Mouse (Mus musculus) liver, postnatal 0 days (tissue): Measurements from ENCODE around the gene Tgif2. TPM values are rescaled to one million over a fixed set of nuclear protein-coding genes. Genes with fewer than 3 reads are reported as not detected.
"Not testable (repeated sequence)": the region's sequence is repeated elsewhere in the genome, so short reads cannot be mapped to it uniquely, and the experiment has no call there.

Source experiments
- ATAC-seq: fragments of 200-750 bp; cut with Nextera tagmentation; 2 replicates; pipeline ENCODE4 v1.8.0; 2017; ENCODE audit warnings: mild to moderate bottlenecking, moderate library complexity
- DNase-seq: peaks from one replicate; pipeline ENCODE4 v3.0.0-alpha.2; 2016
- H3K27ac ChIP-seq: fragments of 300-500 bp; sonication (generic); 2 replicates; pipeline ENCODE4 v1.5.1; 2014; ENCODE audit warnings: antibody characterized with exemption, moderate library complexity, mild to moderate bottlenecking, low read depth
- H3K27me3 ChIP-seq: fragments of 300-500 bp; sonication (generic); 2 replicates; pipeline ENCODE4 v1.6.1; 2014; ENCODE audit warnings: low read length, control low read depth, mixed read lengths; ENCODE audit not compliant: insufficient read depth
- H3K36me3 ChIP-seq: fragments of 300-500 bp; sonication (generic); replicated peaks from 2 replicates; pipeline ENCODE4 v1.6.1; 2014; ENCODE audit warnings: mild to moderate bottlenecking, control low read depth, low read length, moderate library complexity, mixed read lengths; ENCODE audit not compliant: insufficient read depth
- H3K4me1 ChIP-seq: fragments of 300-500 bp; sonication (generic); 2 replicates; pipeline ENCODE4 v1.6.1; 2014; ENCODE audit warnings: antibody characterized with exemption, mild to moderate bottlenecking, control low read depth; ENCODE audit not compliant: insufficient read depth
- H3K4me2 ChIP-seq: fragments of 300-500 bp; sonication (generic); 2 replicates; pipeline ENCODE4 v1.6.1; 2014; ENCODE audit warnings: low read depth, mild to moderate bottlenecking, low read length, moderate library complexity, mixed read lengths
- H3K4me3 ChIP-seq: fragments of 300-500 bp; sonication (generic); 2 replicates; pipeline ENCODE4 v1.5.1; 2014; ENCODE audit warnings: low read depth, low read length
- H3K9ac ChIP-seq: fragments of 300-500 bp; sonication (generic); replicated peaks from 2 replicates; pipeline ENCODE4 v1.6.1; 2014; ENCODE audit warnings: mild to moderate bottlenecking, moderate library complexity
- H3K9me3 ChIP-seq: fragments of 300-500 bp; sonication (generic); 2 replicates; pipeline ENCODE4 v1.6.1; 2016; ENCODE audit warnings: mild to moderate bottlenecking, control low read depth, low read length, mixed read lengths
- CTCF ChIP-seq: sonication (generic); IDR thresholded peaks from 2 replicates; pipeline ENCODE4 v1.5.1; 2016; ENCODE audit warnings: antibody characterized with exemption, low read depth
- EP300 ChIP-seq: IDR thresholded peaks from 2 replicates; pipeline ENCODE4 v1.6.1; 2016; ENCODE audit warnings: antibody characterized with exemption, low read depth, mild to moderate bottlenecking
- WGBS: fragments of 180-500 bp; shearing (Covaris S2); extraction: QIAGEN DNeasy Blood & Tissue Kit; methylation state at CpG from one replicate; pipeline ENCODE4 v1.1.7; 2014; ENCODE audit not compliant: insufficient replicate concordance; 5-methylcytosine and 5-hydroxymethylcytosine counted together
- polyA plus RNA-seq: library from polyadenylated mRNA; unstranded; fragments of >200 nt; fragmentation: Nextera tagmentation; extraction: Ambion mirVana; gene quantifications from 2 replicates; pipeline ENCODE4 v1.2.1, GENCODE M21; 2015

Tgif2 gene
- polyA plus RNA-seq, 1 experiment from 2014 or later: 4.9 TPM

GRCm38 (mm10) chr2:156899184-156899583, 59.4 kb downstream of the Tgif2 start:
- Histone ChIP-seq H3K9ac (no peak overlapping the region), H3K9me3 (no peaks in the 10 kb centered on the region), H3K27ac (no peak overlapping the region), H3K27me3 (no peaks in the 10 kb centered on the region), H3K4me1 (peaks cover 8% of the 10 kb centered on the region), H3K4me2 (no peak overlapping the region), H3K36me3 (no peaks in the 10 kb centered on the region), H3K4me3 (no peak overlapping the region)
- ATAC-seq: no peak
- WGBS: 68% methylated on average over 4 of the region's 4 CpGs
- TF ChIP-seq CTCF (no peak), EP300 (no peak)
- DNase-seq: no peak

GRCm38 (mm10) chr2:156901344-156901743, 61.5 kb downstream of the Tgif2 start:
- no peak for TF ChIP-seq CTCF
- TF ChIP-seq EP300: no peak
- Histone ChIP-seq H3K27ac (no peak overlapping the region), H3K9ac (no peak overlapping the region), H3K36me3 (no peaks in the 10 kb centered on the region), H3K27me3 (no peaks in the 10 kb centered on the region), H3K4me3 (no peak overlapping the region), H3K4me1 (peaks cover 8% of the 10 kb centered on the region), H3K9me3 (no peaks in the 10 kb centered on the region), H3K4me2 (no peak overlapping the region)
- ATAC-seq: no peak
- DNase-seq: no peak
- WGBS: 88% methylated on average over 2 of the region's 2 CpGs

- WGBS: 62% methylated on average over 6 of the region's 6 CpGs
- Histone ChIP-seq H3K9me3 (no peaks in the 10 kb centered on the region), H3K27ac (no peak overlapping the region), H3K4me2 (no peak overlapping the region), H3K36me3 (no peaks in the 10 kb centered on the region), H3K27me3 (no peaks in the 10 kb centered on the region), H3K4me3 (no peak overlapping the region), H3K9ac (no peak overlapping the region), H3K4me1 (peaks cover 8% of the 10 kb centered on the region)
- TF ChIP-seq CTCF: no peak
- TF ChIP-seq EP300: no peak
- DNase-seq: no peak
- ATAC-seq: no peak
Measured at GRCm38 (mm10) chr2:156901883-156902282, 62.1 kb downstream of the Tgif2 start.

- WGBS: 88% methylated on average over 3 of the region's 4 CpGs
- not testable (repeated sequence) for H3K27me3 ChIP-seq
Measured at GRCm38 (mm10) chr2:156902411-156902810, 62.6 kb downstream of the Tgif2 start.

GRCm38 (mm10) chr2:156903367-156903766, 63.6 kb downstream of the Tgif2 start:
- Histone ChIP-seq H3K27me3 (no peaks in the 10 kb centered on the region), H3K4me1 (peaks cover 1% of the 10 kb centered on the region), H3K4me3 (no peak overlapping the region), H3K4me2 (no peak overlapping the region), H3K9ac (no peak overlapping the region), H3K9me3 (no peaks in the 10 kb centered on the region), H3K36me3 (no peaks in the 10 kb centered on the region), H3K27ac (no peak overlapping the region)
- ATAC-seq: no peak
- DNase-seq: no peak
- 40% methylated on average over 2 of the region's 2 CpGs for WGBS
- TF ChIP-seq CTCF (peak; percentile 55), EP300 (no peak)

More at GRCm38 (mm10) chr2:156902411-156902810, 62.6 kb downstream of the Tgif2 start:
- H3K4me2 ChIP-seq, ATAC-seq, H3K9me3 ChIP-seq, H3K4me1 ChIP-seq, H3K9ac ChIP-seq, H3K4me3 ChIP-seq, DNase-seq, H3K36me3 ChIP-seq, H3K27ac ChIP-seq: not testable (repeated sequence)

Other genes with a start within 250 kb of the Tgif2 start
- gene Dlgap4, start 226.3 kb upstream of the Tgif2 start, polyA plus RNA-seq: 10.7 and 14.2 TPM in 2 replicates
- 50.4 and 51.2 TPM in 2 replicates for gene Myl9, start 64.6 kb upstream of the Tgif2 start, polyA plus RNA-seq
- 1.2 and 1.8 TPM in 2 replicates for gene 4930518I15Rik, start 17.9 kb downstream of the Tgif2 start, polyA plus RNA-seq
- 190 and 216 TPM in 2 replicates for gene Rab5if, start 23.1 kb downstream of the Tgif2 start, polyA plus RNA-seq
- 1.8 and 2.4 TPM in 2 replicates for gene Sla2, start 47.2 kb downstream of the Tgif2 start, polyA plus RNA-seq
- 10.0 and 11.3 TPM in 2 replicates for gene Ndrg3, start 152.0 kb downstream of the Tgif2 start, polyA plus RNA-seq
- 12.4 and 14.0 TPM in 2 replicates for gene Dsn1, start 167.1 kb downstream of the Tgif2 start, polyA plus RNA-seq
- gene Soga1, start 239.2 kb downstream of the Tgif2 start, polyA plus RNA-seq: 0.65 and 1.0 TPM in 2 replicates
- gene Tldc2, start 247.0 kb downstream of the Tgif2 start, polyA plus RNA-seq: not detected in 2 replicates